Mouse (Mus musculus) stomach, embryonic 16.5 days (tissue): ENCODE results near the gene Serac1. TPM values are rescaled to one million over a fixed set of nuclear protein-coding genes. Genes with fewer than 3 reads are reported as not detected.

ENCODE experiments used
- ATAC-seq: fragments of 200-750 bp; cut with Nextera tagmentation; 2 replicates; pipeline ENCODE4 v1.8.0; 2017; ENCODE audit warnings: moderate number of reproducible peaks, moderate TSS enrichment; ENCODE audit not compliant: insufficient read depth, low FRiP score
- H3K27ac ChIP-seq: fragments of 300-500 bp; sonication (generic); 2 replicates; pipeline ENCODE4 v1.5.1; 2014; ENCODE audit warnings: low read length
- H3K27me3 ChIP-seq: fragments of 300-500 bp; sonication (generic); 2 replicates; pipeline ENCODE4 v1.6.1; 2014; ENCODE audit warnings: low read length, control low read depth, mixed read lengths; ENCODE audit not compliant: control insufficient read depth, insufficient read depth
- H3K36me3 ChIP-seq: fragments of 300-500 bp; sonication (generic); 2 replicates; pipeline ENCODE4 v1.6.1; 2014; ENCODE audit warnings: low read length; ENCODE audit not compliant: control insufficient read depth, insufficient read depth
- H3K4me1 ChIP-seq: fragments of 300-500 bp; sonication (generic); 2 replicates; pipeline ENCODE4 v1.6.1; 2014; ENCODE audit warnings: low read length, control low read depth, mixed read lengths; ENCODE audit not compliant: control insufficient read depth, insufficient read depth
- H3K4me2 ChIP-seq: fragments of 300-500 bp; sonication (generic); 2 replicates; pipeline ENCODE4 v1.6.1; 2014; ENCODE audit warnings: low read depth, low read length, mixed read lengths
- H3K4me3 ChIP-seq: fragments of 300-500 bp; sonication (generic); replicated peaks from 2 replicates; pipeline ENCODE4 v1.5.1; 2014; ENCODE audit warnings: mild to moderate bottlenecking, low read length
- H3K9ac ChIP-seq: fragments of 300-500 bp; sonication (generic); 2 replicates; pipeline ENCODE4 v1.6.1; 2014; ENCODE audit warnings: low read length
- H3K9me3 ChIP-seq: fragments of 300-500 bp; sonication (generic); replicated peaks from 2 replicates; pipeline ENCODE4 v1.6.1; 2016; ENCODE audit warnings: low read length, control low read depth; ENCODE audit not compliant: control insufficient read depth
- WGBS: fragments of 180-500 bp; shearing (Covaris S2); extraction: QIAGEN DNeasy Blood & Tissue Kit; methylation state at CpG from one replicate; pipeline ENCODE4 v1.1.7; 2014; 5-methylcytosine and 5-hydroxymethylcytosine counted together
- polyA plus RNA-seq: library from polyadenylated mRNA; unstranded; fragments of >200 nt; fragmentation: Nextera tagmentation; extraction: Ambion mirVana; gene quantifications from 2 replicates; pipeline ENCODE4 v1.2.1, GENCODE M21; 2015

Serac1 gene
- polyA plus RNA-seq, 1 experiment from 2014 or later = 4.6 TPM

- Histone ChIP-seq H3K9ac (no peak overlapping the region), H3K36me3 (peaks cover 5% of the 10 kb centered on the region; the same call in 1 of the 2 replicates)
- no peak for ATAC-seq
Observed at GRCm38 (mm10) chr17:6083323-6083890, 3.9 kb upstream of the Serac1 start.

DNA sequence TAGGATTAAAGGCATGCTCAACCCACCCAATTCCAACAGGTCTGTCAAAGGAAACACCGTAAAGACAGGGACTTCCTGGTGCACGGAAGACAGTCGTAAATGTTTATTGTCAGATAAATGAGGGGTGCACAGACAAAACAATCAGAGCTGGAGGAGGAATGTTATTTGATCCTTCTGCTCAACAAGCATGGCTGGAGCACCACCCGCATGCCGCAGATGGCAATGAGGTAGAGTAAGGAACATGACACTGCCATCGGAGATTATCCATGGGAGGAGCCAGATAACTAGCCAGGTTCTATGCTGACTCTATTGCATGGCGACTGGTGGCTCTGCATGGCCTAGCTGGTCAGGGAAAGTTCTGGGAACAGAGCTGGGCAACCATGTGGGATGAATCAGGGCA, 6.1 kb downstream of the Serac1 start:
- ATAC-seq = no peak
- 77% methylated on average over 7 of the region's 7 CpGs for WGBS

More at GRCm38 (mm10) chr17:6083323-6083890, 3.9 kb upstream of the Serac1 start:
- Histone ChIP-seq H3K4me2 (no peak overlapping the region), H3K4me3 (no peak overlapping the region), H3K27ac (no peak overlapping the region), H3K9me3 (no peaks in the 10 kb centered on the region), H3K4me1 (peaks cover 8% of the 10 kb centered on the region; the same call in 1 of the 2 replicates), H3K27me3 (no peaks in the 10 kb centered on the region)
- WGBS = 79% methylated on average over 5 of the region's 5 CpGs

GRCm38 (mm10) chr17:6069866-6070265, 9.7 kb downstream of the Serac1 start:
- H3K9ac ChIP-seq = no peak overlapping the region
- no peak overlapping the region for H3K4me2 ChIP-seq
- H3K4me3 ChIP-seq = no peak overlapping the region
- H3K9me3 ChIP-seq = no peaks in the 10 kb centered on the region
- no peaks in the 10 kb centered on the region for H3K4me1 ChIP-seq
- peaks cover 12% of the 10 kb centered on the region; the same call in 1 of the 2 replicates for H3K36me3 ChIP-seq
- no peak overlapping the region for H3K27ac ChIP-seq
- H3K27me3 ChIP-seq = no peaks in the 10 kb centered on the region
- ATAC-seq = no peak
- WGBS = 87% methylated on average over 6 of the region's 6 CpGs

More for the DNA sequence above, 6.1 kb downstream of the Serac1 start:
- no peak overlapping the region for H3K27ac ChIP-seq
- no peak overlapping the region for H3K4me2 ChIP-seq
- H3K9ac ChIP-seq = no peak overlapping the region
- H3K4me3 ChIP-seq = no peak overlapping the region
- no peaks in the 10 kb centered on the region for H3K27me3 ChIP-seq
- H3K9me3 ChIP-seq = no peaks in the 10 kb centered on the region
- no peaks in the 10 kb centered on the region; the same call in 1 of the 2 replicates for H3K36me3 ChIP-seq
- no peaks in the 10 kb centered on the region for H3K4me1 ChIP-seq

- no peak overlapping the region for H3K9ac ChIP-seq
- 94% methylated on average over 7 of the region's 7 CpGs for whole genome bisulfite sequencing
Observed at GRCm38 (mm10) chr17:6067613-6068012, 11.9 kb downstream of the Serac1 start.

GRCm38 (mm10) chr17:6066021-6066420, 13.5 kb downstream of the Serac1 start:
- Histone ChIP-seq H3K4me1 (no peaks in the 10 kb centered on the region), H3K4me2 (no peak overlapping the region), H3K36me3 (peaks cover 12% of the 10 kb centered on the region; the same call in 1 of the 2 replicates), H3K27ac (no peak overlapping the region), H3K9ac (no peak overlapping the region), H3K9me3 (no peaks in the 10 kb centered on the region), H3K4me3 (no peak overlapping the region), H3K27me3 (no peaks in the 10 kb centered on the region)
- 87% methylated on average over 2 of the region's 2 CpGs for WGBS
- ATAC-seq = no peak

More at GRCm38 (mm10) chr17:6067613-6068012, 11.9 kb downstream of the Serac1 start:
- no peak overlapping the region for H3K4me3 ChIP-seq
- H3K4me1 ChIP-seq = no peaks in the 10 kb centered on the region
- no peak overlapping the region for H3K27ac ChIP-seq
- no peaks in the 10 kb centered on the region for H3K9me3 ChIP-seq
- ATAC-seq = no peak
- H3K27me3 ChIP-seq = no peaks in the 10 kb centered on the region
- peaks cover 12% of the 10 kb centered on the region; the same call in 1 of the 2 replicates for H3K36me3 ChIP-seq
- no peak overlapping the region for H3K4me2 ChIP-seq

DNA sequence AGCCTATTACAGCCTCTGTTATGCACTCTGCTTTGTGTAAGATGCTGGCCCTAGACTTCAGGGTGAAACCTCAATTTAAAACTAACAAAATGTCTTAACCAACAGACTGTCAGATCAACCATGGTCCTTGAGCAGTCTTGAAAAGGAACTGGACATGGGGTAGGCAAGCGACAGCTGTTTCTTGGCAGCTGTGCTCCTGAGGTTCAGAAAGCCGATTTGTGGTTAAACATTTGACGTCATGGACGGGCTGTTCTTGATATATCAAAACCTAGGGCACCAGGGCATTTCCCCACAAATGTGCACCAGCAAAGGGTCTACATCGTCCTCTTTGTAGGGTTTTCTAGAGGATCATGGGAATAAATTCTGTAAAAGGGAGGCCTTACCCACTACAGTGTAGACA, 16.0 kb downstream of the Serac1 start:
- Histone ChIP-seq H3K4me1 (no peaks in the 10 kb centered on the region), H3K9me3 (no peaks in the 10 kb centered on the region), H3K4me3 (no peak overlapping the region), H3K36me3 (peaks cover 12% of the 10 kb centered on the region; the same call in 1 of the 2 replicates), H3K4me2 (no peak overlapping the region), H3K27ac (no peak overlapping the region), H3K9ac (no peak overlapping the region), H3K27me3 (no peaks in the 10 kb centered on the region)
- WGBS = 82% methylated on average over 5 of the region's 5 CpGs
- no peak for ATAC-seq

- Histone ChIP-seq H3K4me2 (no peak overlapping the region), H3K27ac (no peak overlapping the region), H3K9ac (no peak overlapping the region), H3K4me1 (no peaks in the 10 kb centered on the region), H3K27me3 (no peaks in the 10 kb centered on the region), H3K36me3 (peaks cover 12% of the 10 kb centered on the region; the same call in 1 of the 2 replicates), H3K9me3 (no peaks in the 10 kb centered on the region), H3K4me3 (no peak overlapping the region)
- ATAC-seq = no peak
- 80% methylated on average over 8 of the region's 8 CpGs for WGBS
Observed at GRCm38 (mm10) chr17:6062793-6063192, 16.7 kb downstream of the Serac1 start.

- Histone ChIP-seq H3K4me1 (no peaks in the 10 kb centered on the region), H3K4me3 (no peak overlapping the region), H3K27me3 (no peaks in the 10 kb centered on the region), H3K9ac (no peak overlapping the region), H3K27ac (no peak overlapping the region), H3K9me3 (no peaks in the 10 kb centered on the region), H3K36me3 (0 out of 2 replicates have a peak, but pooled peaks cover 3% of the 10 kb centered on the region), H3K4me2 (no peak overlapping the region)
- WGBS = 18% methylated on average over 5 of the region's 5 CpGs
- ATAC-seq = no peak
Observed at GRCm38 (mm10) chr17:6054934-6055355, 24.6 kb downstream of the Serac1 start.

- no peak overlapping the region for H3K4me2 ChIP-seq
- no peaks in the 10 kb centered on the region for H3K4me1 ChIP-seq
- no peak overlapping the region for H3K9ac ChIP-seq
- no peak overlapping the region for H3K4me3 ChIP-seq
- no peaks in the 10 kb centered on the region for H3K27me3 ChIP-seq
- 0 out of 2 replicates have a peak, but pooled peaks cover 3% of the 10 kb centered on the region for H3K36me3 ChIP-seq
- no peak overlapping the region for H3K27ac ChIP-seq
- H3K9me3 ChIP-seq = no peaks in the 10 kb centered on the region
- WGBS = 78% methylated on average over 4 of the region's 4 CpGs
- no peak for ATAC-seq
Observed at GRCm38 (mm10) chr17:6052801-6053200, 26.7 kb downstream of the Serac1 start.
